Mouse (Mus musculus) thymus, adult 2 months (tissue): Measurements from ENCODE around the gene Cd1d1. TPM values are rescaled to one million over a fixed set of nuclear protein-coding genes. Genes with fewer than 3 reads are reported as not detected.

Experiments used
- DNase-seq: peaks from one replicate; pipeline ENCODE4 v3.0.0; 2021
- H3K27ac ChIP-seq: fragments of 200-500 bp; 2 replicates; pipeline ENCODE4 v1.5.1; 2012; ENCODE audit warnings: low read length, control low read depth; ENCODE audit not compliant: control insufficient read depth, insufficient read depth
- H3K27me3 ChIP-seq: fragments of 200-500 bp; 2 replicates; pipeline ENCODE4 v1.6.1; 2012; ENCODE audit warnings: mild to moderate bottlenecking, low read length, moderate library complexity, mixed read lengths; ENCODE audit not compliant: control insufficient read depth, insufficient read depth
- H3K36me3 ChIP-seq: fragments of 200-500 bp; 2 replicates; pipeline ENCODE4 v1.6.1; 2012; ENCODE audit warnings: mild to moderate bottlenecking, low read length, moderate library complexity; ENCODE audit not compliant: control insufficient read depth, insufficient read depth
- H3K4me1 ChIP-seq: fragments of 200-500 bp; replicated peaks from 2 replicates; pipeline ENCODE4 v1.6.1; 2012; ENCODE audit warnings: low read length; ENCODE audit not compliant: control insufficient read depth, insufficient read depth
- H3K4me3 ChIP-seq: fragments of 200-500 bp; 2 replicates; pipeline ENCODE4 v1.5.1; 2012; ENCODE audit warnings: mild to moderate bottlenecking, low read length, control low read depth, moderate library complexity; ENCODE audit not compliant: control insufficient read depth, insufficient read depth
- CTCF ChIP-seq: fragments of 200-500 bp; IDR thresholded peaks from 2 replicates; pipeline ENCODE4 v1.5.1; 2012; ENCODE audit warnings: mild to moderate bottlenecking, control low read depth, low read length, moderate library complexity, borderline replicate concordance; ENCODE audit not compliant: control insufficient read depth, poor library complexity, insufficient read depth; ENCODE audit errors: extremely low read depth
- POLR2A ChIP-seq: fragments of 200-500 bp; IDR thresholded peaks from 2 replicates; pipeline ENCODE4 v1.6.1; 2012; ENCODE audit warnings: mild to moderate bottlenecking, low read length, control low read depth, moderate library complexity; ENCODE audit not compliant: control insufficient read depth, poor library complexity, insufficient read depth; ENCODE audit errors: extremely low read depth
- WGBS: fragments of 180-500 bp; shearing (Covaris S2); methylation state at CpG from one replicate; pipeline ENCODE4 v1.1.7; 2018; 5-methylcytosine and 5-hydroxymethylcytosine counted together
- polyA plus RNA-seq: library from polyadenylated mRNA; depleted of rRNA; stranded (reverse); fragments of >200 nt; gene quantifications from 2 replicates; pipeline ENCODE4 v1.2.3, GENCODE M21; 2012

Gene Cd1d1
- polyA plus RNA-seq, 1 experiment = 84.9 TPM

DNA sequence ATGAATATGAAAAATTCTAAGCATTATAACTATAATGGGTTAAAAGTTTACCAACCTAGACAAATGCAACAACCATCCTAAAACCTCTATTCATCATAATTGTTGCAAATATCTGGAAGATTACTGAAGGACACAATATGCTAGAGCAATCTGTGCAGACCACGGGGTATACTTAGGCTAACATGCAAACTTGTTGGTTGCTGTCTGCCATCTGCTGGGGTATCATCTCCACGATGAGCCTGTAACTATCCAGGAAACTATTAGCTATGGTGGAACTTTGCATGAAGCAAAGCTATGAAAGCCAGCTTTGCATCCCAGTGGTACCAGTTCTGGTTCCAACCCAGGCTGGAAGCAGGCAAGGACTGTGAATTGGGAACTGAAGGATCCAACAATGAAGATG, 24.1 kb downstream of the Cd1d1 start:
- Histone ChIP-seq H3K27ac (no peak overlapping the region), H3K4me1 (no peaks in the 10 kb centered on the region), H3K27me3 (no peaks in the 10 kb centered on the region), H3K36me3 (no peaks in the 10 kb centered on the region), H3K4me3 (no peak overlapping the region)
- DNase-seq = no peak
- no peak for TF ChIP-seq CTCF
- no peak for TF ChIP-seq POLR2A
- WGBS = 47% methylated on average over 2 of the region's 2 CpGs

DNA sequence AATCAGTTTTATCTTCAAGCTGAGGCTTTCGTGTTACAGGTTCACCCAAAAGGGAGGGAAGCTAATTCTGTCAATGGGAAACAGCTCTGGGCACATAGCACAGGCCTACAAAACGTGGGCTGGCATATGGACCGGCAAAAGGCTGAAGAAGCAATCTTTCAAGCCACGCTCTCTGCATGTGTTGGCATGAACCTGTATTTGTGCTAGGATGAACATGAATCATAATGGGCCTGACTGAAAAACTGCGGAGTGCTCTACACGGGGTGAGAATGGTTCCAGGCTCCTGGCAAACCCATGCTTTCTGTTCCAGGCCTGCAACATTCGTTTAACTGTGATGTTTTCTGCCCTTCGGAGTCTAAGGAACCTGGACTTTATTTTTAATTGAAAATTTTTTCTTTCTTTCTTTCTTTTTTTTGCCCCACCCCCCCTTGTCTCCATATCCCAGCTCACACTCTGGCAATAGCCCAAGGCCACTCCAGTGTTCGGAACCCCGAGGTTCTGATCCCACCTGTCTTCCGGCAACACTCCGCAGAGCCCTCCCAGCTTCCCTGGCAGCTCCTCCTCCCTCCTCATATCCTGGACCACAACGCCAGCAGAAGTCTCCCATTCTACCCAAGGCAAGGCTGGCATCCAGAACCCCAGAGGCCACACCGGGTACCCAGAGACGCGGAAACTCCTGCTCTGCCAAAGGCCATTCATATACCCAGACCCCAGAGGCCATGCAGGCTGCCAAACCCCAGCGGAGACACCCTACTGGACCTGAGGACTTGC, 36.4 kb downstream of the Cd1d1 start:
- DNase-seq = no peak
- Histone ChIP-seq H3K4me1 (peaks cover 12% of the 10 kb centered on the region), H3K36me3 (no peaks in the 10 kb centered on the region), H3K4me3 (no peak overlapping the region), H3K27ac (no peak overlapping the region), H3K27me3 (no peaks in the 10 kb centered on the region)
- no peak for TF ChIP-seq POLR2A
- TF ChIP-seq CTCF = no peak
- WGBS = 95% methylated on average over 17 of the region's 17 CpGs

DNA sequence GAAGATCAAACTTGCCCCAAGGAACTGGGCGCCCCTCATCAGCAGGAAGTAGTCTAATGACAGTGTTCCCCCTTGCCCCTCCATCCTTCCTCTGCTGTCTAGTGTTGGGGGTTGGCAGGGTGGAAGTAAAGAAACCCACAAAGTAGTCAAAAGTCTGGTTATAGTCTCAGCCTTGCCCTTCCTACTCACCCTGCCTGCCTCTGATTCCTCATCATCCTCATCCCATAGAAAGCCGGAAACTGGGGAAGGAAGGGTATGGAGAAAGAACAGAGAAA, 37.9 kb downstream of the Cd1d1 start:
- 7% methylated on average over 2 of the region's 2 CpGs for WGBS
- H3K4me3 ChIP-seq = no peak overlapping the region

DNA sequence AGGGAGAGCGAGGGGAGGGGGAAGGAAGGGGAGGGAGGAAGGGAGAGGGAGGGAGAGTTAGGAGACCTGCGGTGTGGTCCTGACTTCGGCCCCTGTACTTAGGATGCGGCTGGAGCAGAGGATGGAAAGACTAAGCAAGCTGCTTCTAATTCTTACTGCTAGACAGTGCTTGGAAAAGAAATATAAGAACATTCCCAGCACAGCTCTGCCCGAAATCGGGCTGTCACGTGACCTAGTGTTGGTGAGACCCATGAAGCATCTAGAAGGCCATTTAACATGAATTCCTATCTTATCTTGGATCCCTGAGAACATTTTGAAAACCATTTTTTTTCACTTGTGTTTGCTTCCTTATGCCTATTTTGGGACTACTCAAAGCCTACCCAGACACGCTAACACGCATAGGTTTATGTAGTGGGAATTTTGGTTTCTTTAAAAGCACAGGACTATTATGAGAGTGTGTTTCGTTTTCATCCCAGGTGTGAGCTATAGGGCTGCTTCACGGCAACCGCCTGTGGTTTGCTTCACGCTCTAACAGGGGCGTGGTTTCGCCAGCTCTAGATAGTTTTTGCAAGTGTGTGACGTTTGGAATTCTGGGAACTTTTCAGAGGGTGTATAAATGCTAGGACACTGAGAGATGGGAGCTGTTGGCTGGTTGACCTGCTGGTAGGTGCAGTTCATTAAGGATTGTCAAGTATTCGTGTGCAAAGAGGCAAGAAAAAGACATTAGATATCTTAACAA, 38.4 kb downstream of the Cd1d1 start:
- peak; percentile 64 for DNase-seq
- peak overlapping the region; percentile 63 for H3K27ac ChIP-seq
- H3K36me3 ChIP-seq = no peaks in the 10 kb centered on the region
- H3K27me3 ChIP-seq = no peaks in the 10 kb centered on the region
- 21% methylated on average over 17 of the region's 17 CpGs for WGBS
- peaks cover 12% of the 10 kb centered on the region for H3K4me1 ChIP-seq
- no peak for TF ChIP-seq CTCF
- no peak for TF ChIP-seq POLR2A
- no peak overlapping the region for H3K4me3 ChIP-seq

More for the DNA sequence above, 37.9 kb downstream of the Cd1d1 start:
- H3K27me3 ChIP-seq = no peaks in the 10 kb centered on the region
- peak overlapping the region; percentile 45 for H3K27ac ChIP-seq
- peak; percentile 63 for DNase-seq
- no peaks in the 10 kb centered on the region for H3K36me3 ChIP-seq
- peaks cover 12% of the 10 kb centered on the region for H3K4me1 ChIP-seq
- TF ChIP-seq POLR2A = no peak
- no peak for TF ChIP-seq CTCF

DNA sequence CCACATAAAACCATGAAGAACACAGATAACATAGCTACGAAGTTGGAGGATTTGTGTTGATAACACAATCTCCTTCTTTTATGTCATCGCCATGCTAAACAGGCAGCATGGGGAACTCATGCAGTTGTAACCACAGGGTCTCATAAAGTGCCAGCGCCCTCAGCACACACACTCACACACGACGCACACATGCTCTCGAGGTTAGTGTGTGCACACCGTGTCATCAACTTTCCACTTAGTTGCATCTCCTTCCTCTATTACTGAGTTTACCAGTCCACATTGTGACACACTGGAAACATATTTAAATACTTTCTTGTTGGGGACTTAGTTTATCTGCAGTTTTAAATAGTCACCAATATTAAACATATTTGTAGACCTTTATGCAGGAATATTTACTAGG, 40.2 kb downstream of the Cd1d1 start:
- TF ChIP-seq POLR2A (no peak), CTCF (no peak)
- Histone ChIP-seq H3K4me3 (no peak overlapping the region), H3K36me3 (no peaks in the 10 kb centered on the region), H3K4me1 (peaks cover 15% of the 10 kb centered on the region), H3K27ac (no peak overlapping the region), H3K27me3 (no peaks in the 10 kb centered on the region)
- no peak for DNase-seq
- WGBS = 48% methylated on average over 7 of the region's 7 CpGs

DNA sequence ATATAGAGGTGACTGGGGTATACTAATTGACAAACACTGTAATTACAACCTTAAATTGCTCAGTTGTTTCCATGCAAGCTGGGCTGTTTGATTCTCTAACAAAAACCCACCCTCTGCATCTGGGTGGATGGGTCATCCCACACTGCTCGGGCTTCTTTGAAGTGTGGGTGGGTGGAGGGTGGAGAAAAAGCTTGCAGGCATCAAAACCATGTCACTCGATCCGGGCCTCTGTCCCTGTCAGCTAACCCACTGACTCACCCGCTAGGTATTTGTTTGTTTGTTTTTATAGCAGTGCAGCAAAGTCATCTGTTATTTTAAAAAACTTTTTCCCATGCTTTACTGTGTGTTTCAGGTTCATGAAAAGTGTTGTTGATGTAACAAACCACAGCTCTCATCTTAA, 43.9 kb downstream of the Cd1d1 start:
- no peak for DNase-seq
- H3K27me3 ChIP-seq = no peaks in the 10 kb centered on the region
- H3K4me3 ChIP-seq = no peak overlapping the region
- no peak overlapping the region for H3K27ac ChIP-seq
- peaks cover 11% of the 10 kb centered on the region for H3K4me1 ChIP-seq
- H3K36me3 ChIP-seq = no peaks in the 10 kb centered on the region
- WGBS = 26% methylated on average over 4 of the region's 4 CpGs
- TF ChIP-seq POLR2A = no peak
- no peak for TF ChIP-seq CTCF

DNA sequence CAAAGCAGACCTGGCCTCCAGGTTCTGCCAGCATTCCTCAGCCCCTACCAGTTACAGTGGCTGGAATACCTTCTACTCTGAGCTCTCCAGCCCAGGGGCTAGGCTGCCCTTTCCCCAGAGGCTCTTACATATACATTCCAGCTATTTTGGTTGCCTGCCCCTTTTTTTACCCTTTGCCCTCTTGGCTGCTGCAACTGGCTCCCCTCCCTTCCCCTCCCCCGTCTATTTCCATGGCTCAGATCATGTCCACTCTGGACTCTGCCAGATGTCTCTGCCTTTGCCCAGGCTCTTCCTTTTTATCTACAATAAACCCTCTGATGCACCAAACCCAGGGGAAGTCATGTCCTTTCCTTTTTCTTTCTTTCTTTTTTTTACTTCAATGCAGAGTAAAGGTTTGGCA, 44.7 kb downstream of the Cd1d1 start:
- Histone ChIP-seq H3K27ac (no peak overlapping the region), H3K27me3 (no peaks in the 10 kb centered on the region), H3K4me1 (peaks cover 6% of the 10 kb centered on the region), H3K36me3 (no peaks in the 10 kb centered on the region), H3K4me3 (no peak overlapping the region)
- WGBS = 84% methylated on average over 1 of the region's 1 CpGs
- no peak for DNase-seq
- TF ChIP-seq CTCF = no peak
- no peak for TF ChIP-seq POLR2A
